Mouse (Mus musculus) cerebellum, adult 2 months (tissue): Measurements from ENCODE around the gene Fkbp5.

Experiments used
- CTCF ChIP-seq: fragments of 200-500 bp; IDR thresholded peaks from 2 replicates; pipeline ENCODE4 v1.5.1; 2011; ENCODE audit warnings: low read depth, mild to moderate bottlenecking, control low read depth, low read length, moderate library complexity, borderline replicate concordance; ENCODE audit not compliant: insufficient read depth
- POLR2A ChIP-seq: fragments of 200-500 bp; IDR thresholded peaks from 2 replicates; pipeline ENCODE4 v1.6.1; 2011; ENCODE audit warnings: low read length, control low read depth, borderline replicate concordance; ENCODE audit not compliant: insufficient read depth

DNA sequence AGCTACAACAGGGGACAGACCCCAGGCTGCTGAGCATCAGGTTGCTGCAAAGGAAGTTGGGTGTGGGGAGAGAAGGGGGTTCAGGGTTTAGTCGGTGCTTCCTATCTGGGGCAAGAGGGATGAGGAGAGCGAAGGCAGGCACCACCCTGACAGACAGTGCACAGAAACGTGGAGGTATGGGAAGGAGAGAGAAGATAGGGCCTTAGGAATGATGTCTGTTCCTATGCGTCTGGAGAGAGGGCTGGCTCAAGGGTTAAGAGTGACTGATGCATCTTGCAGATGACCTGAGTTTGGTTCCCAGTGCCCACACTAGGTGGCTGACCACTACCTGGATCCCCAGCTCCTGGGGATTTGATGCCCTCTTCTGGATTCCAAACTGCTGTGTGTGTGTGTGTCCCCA, 446 bp downstream of the Fkbp5 start:
- no peak for TF ChIP-seq CTCF
- no peak for TF ChIP-seq POLR2A
